Mouse (Mus musculus): ENCODE results near the gene Vti1a. TPM values are rescaled to one million over a fixed set of nuclear protein-coding genes. Genes with fewer than 3 reads are reported as not detected.

The Vti1a gene
- total RNA-seq, 2 experiments from 2014 or later: 19.8 to 19.9 TPM

- no peak for DNase-seq
These were observed 273.1 kb downstream of the Vti1a start for GRCm38 (mm10) chr19:55588948-55589896.

- DNase-seq: no peak
These were observed 277.0 kb downstream of the Vti1a start for GRCm38 (mm10) chr19:55592876-55593691.

GRCm38 (mm10) chr19:55593729-55594444, 277.8 kb downstream of the Vti1a start:
- DNase-seq: peak; percentile 47

- no peak for DNase-seq
These were observed 278.4 kb downstream of the Vti1a start for GRCm38 (mm10) chr19:55594451-55594850.

GRCm38 (mm10) chr19:55595945-55596649, 280.0 kb downstream of the Vti1a start:
- no peak for DNase-seq

GRCm38 (mm10) chr19:55596804-55597203, 280.7 kb downstream of the Vti1a start:
- DNase-seq: no peak

GRCm38 (mm10) chr19:55597296-55597695, 281.2 kb downstream of the Vti1a start:
- no peak for DNase-seq

- DNase-seq: no peak
These were observed 281.9 kb downstream of the Vti1a start for GRCm38 (mm10) chr19:55597951-55598350.

GRCm38 (mm10) chr19:55599124-55599523, 283.0 kb downstream of the Vti1a start:
- DNase-seq: no peak

- no peak for DNase-seq
These were observed 291.6 kb downstream of the Vti1a start for GRCm38 (mm10) chr19:55607725-55608124.

- DNase-seq: no peak
These were observed 292.8 kb downstream of the Vti1a start for GRCm38 (mm10) chr19:55608858-55609375.

GRCm38 (mm10) chr19:55609806-55610205, 293.7 kb downstream of the Vti1a start:
- no peak for DNase-seq

GRCm38 (mm10) chr19:55615743-55616142, 299.6 kb downstream of the Vti1a start:
- no peak for DNase-seq

GRCm38 (mm10) chr19:55616276-55616675, 300.2 kb downstream of the Vti1a start:
- DNase-seq: peak; percentile 34

- no peak for DNase-seq
These were observed 300.8 kb downstream of the Vti1a start for GRCm38 (mm10) chr19:55616937-55617336.

- DNase-seq: no peak
These were observed 302.5 kb downstream of the Vti1a start for GRCm38 (mm10) chr19:55618546-55618945.

GRCm38 (mm10) chr19:55620411-55621008, 304.4 kb downstream of the Vti1a start:
- DNase-seq: no peak

- DNase-seq: no peak
These were observed 305.0 kb downstream of the Vti1a start for GRCm38 (mm10) chr19:55621011-55621625.

- DNase-seq: no peak
These were observed 306.7 kb downstream of the Vti1a start for GRCm38 (mm10) chr19:55622821-55623220.

- DNase-seq: no peak
These were observed 307.5 kb downstream of the Vti1a start for GRCm38 (mm10) chr19:55623605-55624004.

- DNase-seq: no peak
These were observed 310.4 kb downstream of the Vti1a start for GRCm38 (mm10) chr19:55626483-55626882.
